11 mouse cellular contexts compared by ENCODE assay signal in genomic region chr19:44991031-44991430, GRCm38 (mm10). TPM values are rescaled to one million over a fixed set of nuclear protein-coding genes. Genes with fewer than 3 reads are reported as not detected.
DNase-seq lines count a peak whose midpoint lies in the region; ATAC-seq lines count a peak whose summit lies in the region.
"Had no signal": no experiment of that assay in that cellular context is flagged by ENCODE, and none has a peak within 500 bp of the region (broad histone marks: within the 10 kb centered on the region; RNA-seq: fewer than 3 reads in every experiment).

No protein-coding gene starts in this region.

- peaks cover 49% of the 10 kb centered on the region for H3K4me1 ChIP-seq in hindbrain, embryonic 10.5 days (replicated peaks)
- H3K4me1 ChIP-seq in hindbrain, embryonic 11.5 days (replicated peaks; ENCODE audit: control insufficient read depth, insufficient read depth, low read length) = peaks cover 5% of the 10 kb centered on the region; the same call in 1 of the 2 replicates
- peaks cover 14% of the 10 kb centered on the region for H3K4me1 ChIP-seq in embryonic facial prominence, embryonic 14.5 days (ENCODE audit: control insufficient read depth, insufficient read depth, low read length)
- peaks cover 41% of the 10 kb centered on the region for H3K4me1 ChIP-seq in kidney, embryonic 16.5 days (ENCODE audit: insufficient read depth, low read length)
- H3K4me1 ChIP-seq in neural tube, embryonic 13.5 days (replicated peaks) = peaks cover 43% of the 10 kb centered on the region

- H3K36me3 ChIP-seq in hindbrain, embryonic 10.5 days = peaks cover 3% of the 10 kb centered on the region; the same call in 1 of the 2 replicates
- no peaks in the 10 kb centered on the region for H3K36me3 ChIP-seq in hindbrain, embryonic 11.5 days (ENCODE audit: control insufficient read depth, insufficient read depth, low read length)
- peaks cover 6% of the 10 kb centered on the region; the same call in 1 of the 2 replicates for H3K36me3 ChIP-seq in embryonic facial prominence, embryonic 14.5 days (ENCODE audit: control insufficient read depth, insufficient read depth, low read length)
- H3K36me3 ChIP-seq in kidney, embryonic 16.5 days (ENCODE audit: insufficient read depth, low read length) = no peaks in the 10 kb centered on the region
- H3K36me3 ChIP-seq in neural tube, embryonic 13.5 days = peaks cover 32% of the 10 kb centered on the region
- H3K36me3 ChIP-seq: heart, embryonic 13.5 days had no signal

- ATAC-seq in hindbrain, embryonic 11.5 days (ENCODE audit: low FRiP score) = no peak
- ATAC-seq in embryonic facial prominence, embryonic 14.5 days (ENCODE audit: low read depth) = no peak
- no peak for ATAC-seq in kidney, embryonic 16.5 days (ENCODE audit: low FRiP score, low TSS enrichment)
- ATAC-seq in neural tube, embryonic 13.5 days (ENCODE audit: low read depth) = no peak

- no peak overlapping the region for H3K9ac ChIP-seq in hindbrain, embryonic 11.5 days (ENCODE audit: low read depth, low read length)
- H3K9ac ChIP-seq in embryonic facial prominence, embryonic 14.5 days (ENCODE audit: low read depth, low read length) = no peak overlapping the region
- peak overlapping the region; percentile 35; the same call in 1 of the 2 replicates for H3K9ac ChIP-seq in kidney, embryonic 16.5 days (replicated peaks; ENCODE audit: low read length)
- peak overlapping the region; percentile 95 for H3K9ac ChIP-seq in neural tube, embryonic 13.5 days
- H3K9ac ChIP-seq: heart, embryonic 13.5 days had no signal

- H3K27ac ChIP-seq in hindbrain, embryonic 10.5 days = no peak overlapping the region
- H3K27ac ChIP-seq in hindbrain, embryonic 11.5 days (ENCODE audit: low read depth, low read length) = no peak overlapping the region
- H3K27ac ChIP-seq in embryonic facial prominence, embryonic 14.5 days (replicated peaks; ENCODE audit: low read depth, low read length) = no peak overlapping the region
- H3K27ac ChIP-seq in kidney, embryonic 16.5 days (ENCODE audit: low read length) = peak overlapping the region; percentile 54
- peak overlapping the region; percentile 64 for H3K27ac ChIP-seq in neural tube, embryonic 13.5 days (replicated peaks)
- H3K27ac ChIP-seq: heart, embryonic 13.5 days had no signal

- 0 out of 2 replicates have a peak overlapping the region, but pooled peaks have one; percentile 80 for H3K4me3 ChIP-seq in hindbrain, embryonic 10.5 days
- no peak overlapping the region for H3K4me3 ChIP-seq in hindbrain, embryonic 11.5 days (ENCODE audit: low read depth, low read length)
- H3K4me3 ChIP-seq in embryonic facial prominence, embryonic 14.5 days (ENCODE audit: low read depth, low read length) = no peak overlapping the region
- H3K4me3 ChIP-seq in kidney, embryonic 16.5 days (ENCODE audit: low read length) = no peak overlapping the region
- peak overlapping the region; percentile 91 for H3K4me3 ChIP-seq in neural tube, embryonic 13.5 days
- H3K4me3 ChIP-seq: heart, embryonic 13.5 days had no signal

- no peak overlapping the region; the same call in 1 of the 2 replicates for H3K4me2 ChIP-seq in hindbrain, embryonic 11.5 days (replicated peaks; ENCODE audit: low read depth, low read length)
- peak overlapping the region; percentile 99; the same call in 1 of the 2 replicates for H3K4me2 ChIP-seq in embryonic facial prominence, embryonic 14.5 days (ENCODE audit: low read depth, low read length)
- H3K4me2 ChIP-seq in kidney, embryonic 16.5 days (replicated peaks; ENCODE audit: low read depth, low read length) = peak overlapping the region; percentile 99
- H3K4me2 ChIP-seq in neural tube, embryonic 13.5 days = peak overlapping the region; percentile 92
- H3K4me2 ChIP-seq: heart, embryonic 13.5 days had no signal

- intact Hi-C loops in left cerebral cortex, postnatal 25 days (cut with DNase I) = no loop called here
- intact Hi-C loops in left cerebral cortex, postnatal 36 days (cut with DNase I) = no loop called here

- DNase-seq in hindbrain, embryonic 10.5 days (ENCODE audit: low spot score) = no peak
- no peak for DNase-seq in hindbrain, embryonic 11.5 days (ENCODE audit: low spot score)
- DNase-seq in embryonic facial prominence, embryonic 14.5 days (ENCODE audit: low spot score) = no peak
- DNase-seq in natural killer cell, adult 2 months (ENCODE audit: low spot score in 2 of 2) = no peak
- DNase-seq in left cerebral cortex, postnatal 25 days (ENCODE audit: low spot score in 2 of 2) = no peak
- DNase-seq in left cerebral cortex, postnatal 36 days (ENCODE audit: low spot score in 2 of 2) = no peak
- DNase-seq: cerebellum, adult 11-12 months; spleen, adult 18-20 months had no signal

- H3K9me3 ChIP-seq in hindbrain, embryonic 10.5 days = no peaks in the 10 kb centered on the region
- H3K9me3 ChIP-seq in hindbrain, embryonic 11.5 days (ENCODE audit: control insufficient read depth, low read length) = no peaks in the 10 kb centered on the region
- no peaks in the 10 kb centered on the region for H3K9me3 ChIP-seq in embryonic facial prominence, embryonic 14.5 days (ENCODE audit: control insufficient read depth, low read length)
- no peaks in the 10 kb centered on the region for H3K9me3 ChIP-seq in kidney, embryonic 16.5 days (ENCODE audit: low read length)
- no peaks in the 10 kb centered on the region for H3K9me3 ChIP-seq in neural tube, embryonic 13.5 days
- H3K9me3 ChIP-seq: heart, embryonic 13.5 days had no signal

- WGBS in hindbrain, embryonic 10.5 days = 71% methylated on average over 8 of the region's 8 CpGs
- WGBS in hindbrain, embryonic 11.5 days = 70% methylated on average over 8 of the region's 8 CpGs
- WGBS in embryonic facial prominence, embryonic 14.5 days = 78% methylated on average over 8 of the region's 8 CpGs
- WGBS in kidney, embryonic 16.5 days = 64% methylated on average over 8 of the region's 8 CpGs
- WGBS in neural tube, embryonic 13.5 days = 72% methylated on average over 8 of the region's 8 CpGs

- peaks cover 32% of the 10 kb centered on the region for H3K27me3 ChIP-seq in hindbrain, embryonic 10.5 days (ENCODE audit: insufficient read depth, poor library complexity, severe bottlenecking)
- H3K27me3 ChIP-seq in hindbrain, embryonic 11.5 days (ENCODE audit: control insufficient read depth, insufficient read depth, low read length) = no peaks in the 10 kb centered on the region
- no peaks in the 10 kb centered on the region for H3K27me3 ChIP-seq in embryonic facial prominence, embryonic 14.5 days (replicated peaks; ENCODE audit: control insufficient read depth, insufficient read depth, low read length)
- H3K27me3 ChIP-seq in kidney, embryonic 16.5 days (ENCODE audit: insufficient read depth, low read length) = no peaks in the 10 kb centered on the region
- H3K27me3 ChIP-seq in neural tube, embryonic 13.5 days = no peaks in the 10 kb centered on the region

RNA-seq across cellular contexts. Expression of gene Sema4g, which starts 2.1 kb away (rescaled TPM):
- 3.6 and 5.9 TPM in 2 replicates for polyA plus RNA-seq in hindbrain, embryonic 10.5 days (2016; fragmentation: Nextera tagmentation; extraction: Ambion mirVana)
- 7.2 and 7.9 TPM in 2 replicates for polyA plus RNA-seq in hindbrain, embryonic 11.5 days (2014; fragmentation: Nextera tagmentation; extraction: Ambion mirVana)
- polyA plus RNA-seq in embryonic facial prominence, embryonic 14.5 days (2014; fragmentation: Nextera tagmentation; extraction: Ambion mirVana) = 2.9 and 4.3 TPM in 2 replicates
- 6.5 and 7.0 TPM in 2 replicates for polyA plus RNA-seq in kidney, embryonic 16.5 days (2015; fragmentation: Nextera tagmentation; extraction: Ambion mirVana)
- 16.7 and 17.4 TPM in 2 replicates for polyA plus RNA-seq in neural tube, embryonic 13.5 days (2015; fragmentation: Nextera tagmentation; extraction: Ambion mirVana)
- total RNA-seq in left cerebral cortex, postnatal 25 days (2021) = 10 to 100 TPM; 19.7 to 21.6 TPM
- total RNA-seq in left cerebral cortex, postnatal 36 days (2021) = 10 to 100 TPM; 17.7 to 25.8 TPM

RNA-seq across cellular contexts. Expression of gene Twnk, which starts 14.4 kb away (rescaled TPM):
- 23.6 and 32.6 TPM in 2 replicates for polyA plus RNA-seq in hindbrain, embryonic 10.5 days (2016; fragmentation: Nextera tagmentation; extraction: Ambion mirVana)
- 15.0 and 16.6 TPM in 2 replicates for polyA plus RNA-seq in hindbrain, embryonic 11.5 days (2014; fragmentation: Nextera tagmentation; extraction: Ambion mirVana)
- 10.5 and 11.2 TPM in 2 replicates for polyA plus RNA-seq in embryonic facial prominence, embryonic 14.5 days (2014; fragmentation: Nextera tagmentation; extraction: Ambion mirVana)
- polyA plus RNA-seq in kidney, embryonic 16.5 days (2015; fragmentation: Nextera tagmentation; extraction: Ambion mirVana) = 28.4 and 31.5 TPM in 2 replicates
- polyA plus RNA-seq in neural tube, embryonic 13.5 days (2015; fragmentation: Nextera tagmentation; extraction: Ambion mirVana) = 15.6 and 17.0 TPM in 2 replicates
- 10 to 100 TPM; 14.0 to 15.7 TPM for total RNA-seq in left cerebral cortex, postnatal 25 days (2021)
- 10 to 100 TPM; 12.3 to 14.0 TPM for total RNA-seq in left cerebral cortex, postnatal 36 days (2021)

RNA-seq across cellular contexts. Expression of gene Mrpl43, which starts 15.2 kb away (rescaled TPM):
- 75.6 and 83.0 TPM in 2 replicates for polyA plus RNA-seq in hindbrain, embryonic 10.5 days (2016; fragmentation: Nextera tagmentation; extraction: Ambion mirVana)
- 69.0 and 75.0 TPM in 2 replicates for polyA plus RNA-seq in hindbrain, embryonic 11.5 days (2014; fragmentation: Nextera tagmentation; extraction: Ambion mirVana)
- polyA plus RNA-seq in embryonic facial prominence, embryonic 14.5 days (2014; fragmentation: Nextera tagmentation; extraction: Ambion mirVana) = 47.4 and 49.2 TPM in 2 replicates
- 69.5 and 72.8 TPM in 2 replicates for polyA plus RNA-seq in kidney, embryonic 16.5 days (2015; fragmentation: Nextera tagmentation; extraction: Ambion mirVana)
- 84.9 and 94.8 TPM in 2 replicates for polyA plus RNA-seq in neural tube, embryonic 13.5 days (2015; fragmentation: Nextera tagmentation; extraction: Ambion mirVana)
- total RNA-seq in left cerebral cortex, postnatal 25 days (2021) = 10 to 100 TPM; 40.2 to 44.2 TPM
- 10 to 100 TPM; 36.1 to 47.5 TPM for total RNA-seq in left cerebral cortex, postnatal 36 days (2021)

RNA-seq across cellular contexts. Expression of gene Lzts2, which starts 23.2 kb away (rescaled TPM):
- polyA plus RNA-seq in hindbrain, embryonic 10.5 days (2016; fragmentation: Nextera tagmentation; extraction: Ambion mirVana) = 67.5 and 69.1 TPM in 2 replicates
- polyA plus RNA-seq in hindbrain, embryonic 11.5 days (2014; fragmentation: Nextera tagmentation; extraction: Ambion mirVana) = 39.7 and 41.0 TPM in 2 replicates
- polyA plus RNA-seq in embryonic facial prominence, embryonic 14.5 days (2014; fragmentation: Nextera tagmentation; extraction: Ambion mirVana) = 51.2 and 56.1 TPM in 2 replicates
- 57.5 and 59.2 TPM in 2 replicates for polyA plus RNA-seq in kidney, embryonic 16.5 days (2015; fragmentation: Nextera tagmentation; extraction: Ambion mirVana)
- polyA plus RNA-seq in neural tube, embryonic 13.5 days (2015; fragmentation: Nextera tagmentation; extraction: Ambion mirVana) = 29.1 and 30.8 TPM in 2 replicates
- 10 to 100 TPM; 30.8 to 32.2 TPM for total RNA-seq in left cerebral cortex, postnatal 25 days (2021)
- total RNA-seq in left cerebral cortex, postnatal 36 days (2021) = 10 to 100 TPM; 36.2 to 36.3 TPM

RNA-seq across cellular contexts. Expression of gene Pdzd7, which starts 54.5 kb away (rescaled TPM):
- polyA plus RNA-seq in hindbrain, embryonic 10.5 days (2016; fragmentation: Nextera tagmentation; extraction: Ambion mirVana) = 0.26 and 0.40 TPM in 2 replicates
- 0.62 TPM in 1 of 2 replicates, not detected in the other for polyA plus RNA-seq in hindbrain, embryonic 11.5 days (2014; fragmentation: Nextera tagmentation; extraction: Ambion mirVana)
- polyA plus RNA-seq in embryonic facial prominence, embryonic 14.5 days (2014; fragmentation: Nextera tagmentation; extraction: Ambion mirVana) = 0.32 and 0.67 TPM in 2 replicates
- 0.82 and 0.89 TPM in 2 replicates for polyA plus RNA-seq in kidney, embryonic 16.5 days (2015; fragmentation: Nextera tagmentation; extraction: Ambion mirVana)
- polyA plus RNA-seq in neural tube, embryonic 13.5 days (2015; fragmentation: Nextera tagmentation; extraction: Ambion mirVana) = 1.0 and 1.4 TPM in 2 replicates
- 1 to 10 TPM; 4.2 to 4.6 TPM for total RNA-seq in left cerebral cortex, postnatal 25 days (2021)
- total RNA-seq in left cerebral cortex, postnatal 36 days (2021) = 1 to 10 TPM; 3.3 to 5.8 TPM
- polyA plus RNA-seq: heart, embryonic 13.5 days had no signal

Comparison
In these comparisons a context has a peak if more than half of its experiments do, and no peak if none do; other contexts are left out.
1. H3K4me3 ChIP-seq: peak in hindbrain, embryonic 10.5 days (single experiment) and neural tube, embryonic 13.5 days (single experiment); none in hindbrain, embryonic 11.5 days (single experiment), embryonic facial prominence, embryonic 14.5 days (single experiment) and kidney, embryonic 16.5 days (single experiment).
2. H3K27ac ChIP-seq: peak in kidney, embryonic 16.5 days (single experiment) and neural tube, embryonic 13.5 days (single experiment); none in hindbrain, embryonic 10.5 days (single experiment), hindbrain, embryonic 11.5 days (single experiment) and embryonic facial prominence, embryonic 14.5 days (single experiment).
3. H3K9ac ChIP-seq: peak in kidney, embryonic 16.5 days (single experiment) and neural tube, embryonic 13.5 days (single experiment); none in hindbrain, embryonic 11.5 days (single experiment) and embryonic facial prominence, embryonic 14.5 days (single experiment).